Mouse (Mus musculus) midbrain, postnatal 0 days (tissue): ENCODE data around the gene Nanos3. TPM values are rescaled to one million over a fixed set of nuclear protein-coding genes. Genes with fewer than 3 reads are reported as not detected.

Source experiments
- ATAC-seq: fragments of 200-750 bp; cut with Nextera tagmentation; 2 replicates; pipeline ENCODE4 v1.8.0; 2017; ENCODE audit warnings: moderate number of reproducible peaks, mild to moderate bottlenecking, moderate TSS enrichment, moderate library complexity; ENCODE audit not compliant: low FRiP score
- DNase-seq: peaks from one replicate; pipeline ENCODE4 v3.0.0-alpha.2; 2015; ENCODE audit warnings: low spot score
- H3K27ac ChIP-seq: fragments of 300-500 bp; sonication (generic); 2 replicates; pipeline ENCODE4 v1.5.1; 2014; ENCODE audit warnings: low read depth, mild to moderate bottlenecking, low read length, mixed read lengths
- H3K27me3 ChIP-seq: fragments of 300-500 bp; sonication (generic); 2 replicates; pipeline ENCODE4 v1.6.1; 2014; ENCODE audit warnings: low read length, control low read depth, mixed read lengths; ENCODE audit not compliant: insufficient read depth
- H3K36me3 ChIP-seq: fragments of 300-500 bp; sonication (generic); 2 replicates; pipeline ENCODE4 v1.6.1; 2014; ENCODE audit warnings: low read length, control low read depth, mixed read lengths; ENCODE audit not compliant: insufficient read depth
- H3K4me1 ChIP-seq: fragments of 300-500 bp; sonication (generic); 2 replicates; pipeline ENCODE4 v1.6.1; 2014; ENCODE audit warnings: mild to moderate bottlenecking, control low read depth, antibody characterized with exemption, low read length, mixed read lengths; ENCODE audit not compliant: insufficient read depth
- H3K4me2 ChIP-seq: fragments of 300-500 bp; sonication (generic); 2 replicates; pipeline ENCODE4 v1.6.1; 2014; ENCODE audit warnings: low read depth, mild to moderate bottlenecking, low read length, mixed read lengths; ENCODE audit not compliant: poor library complexity, severe bottlenecking
- H3K4me3 ChIP-seq: fragments of 300-500 bp; sonication (generic); 2 replicates; pipeline ENCODE4 v1.5.1; 2014; ENCODE audit warnings: low read depth, mild to moderate bottlenecking, low read length, moderate library complexity
- H3K9ac ChIP-seq: fragments of 300-500 bp; sonication (generic); replicated peaks from 2 replicates; pipeline ENCODE4 v1.6.1; 2014; ENCODE audit warnings: mild to moderate bottlenecking, low read length, moderate library complexity, mixed read lengths; ENCODE audit not compliant: poor library complexity, severe bottlenecking
- H3K9me3 ChIP-seq: fragments of 300-500 bp; sonication (generic); 2 replicates; pipeline ENCODE4 v1.6.1; 2016; ENCODE audit warnings: low read length, control low read depth
- CTCF ChIP-seq: IDR thresholded peaks from 2 replicates; pipeline ENCODE4 v1.5.1; 2016; ENCODE audit warnings: antibody characterized with exemption, mild to moderate bottlenecking
- WGBS: fragments of 180-500 bp; shearing (Covaris S2); extraction: QIAGEN DNeasy Blood & Tissue Kit; methylation state at CpG from one replicate; pipeline ENCODE4 v1.1.7; 2014; 5-methylcytosine and 5-hydroxymethylcytosine counted together
- polyA plus RNA-seq: library from polyadenylated mRNA; unstranded; fragments of >200 nt; fragmentation: Nextera tagmentation; extraction: Ambion mirVana; gene quantifications from 2 replicates; pipeline ENCODE4 v1.2.1, GENCODE M21; 2015
- total RNA-seq: library from RNA; depleted of rRNA; stranded (reverse); fragments of >200 nt; gene quantifications from 2 replicates; pipeline ENCODE4 v1.2.3, GENCODE M21; 2014

The Nanos3 gene
- total and polyA plus RNA-seq, 2 experiments from 2014 or later: 0.27 to 15.3 TPM

GRCm38 (mm10) chr8:84147769-84148530 is 37.1 kb downstream of the Nanos3 start, which contains the start of the genes Cc2d1a and 4930432K21Rik:
Cc2d1a (minus strand) TSS chr8:84147936.
4930432K21Rik (plus strand) TSS chr8:84148025.
- WGBS: 16% methylated on average over 47 of the region's 49 CpGs
- peak; percentile 93 for ATAC-seq
- peak within 1 kb of the TSS; percentile 71 for H3K4me3 ChIP-seq

DNA sequence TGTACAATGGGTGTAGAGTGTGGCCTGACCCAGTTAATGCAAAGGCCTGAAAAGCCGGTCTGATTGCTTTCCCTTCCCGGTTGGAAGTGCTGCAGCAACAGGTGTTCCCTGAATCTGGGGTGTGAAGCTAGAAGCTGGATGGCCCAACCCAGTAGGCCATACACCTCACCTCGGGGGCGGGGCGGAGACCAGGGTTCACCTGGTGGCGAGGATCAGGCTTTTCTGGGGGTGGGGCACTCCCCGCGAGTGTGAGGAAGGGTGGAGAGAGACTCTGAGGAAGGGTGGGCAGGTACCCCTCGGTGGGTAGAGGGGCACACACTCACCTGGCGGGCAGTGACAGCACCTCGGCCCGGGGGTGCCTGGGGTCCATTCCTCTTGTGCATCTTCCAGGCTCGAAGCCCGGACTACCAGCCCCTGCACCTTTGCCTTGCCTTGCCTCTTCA is 37.7 kb downstream of the Nanos3 start:
- Histone ChIP-seq H3K36me3 (peaks cover 17% of the 10 kb centered on the region), H3K4me1 (peaks cover 13% of the 10 kb centered on the region; the same call in 1 of the 2 replicates), H3K4me3 (peak overlapping the region; percentile 71), H3K4me2 (peak overlapping the region; percentile 86), H3K9me3 (no peaks in the 10 kb centered on the region), H3K27me3 (no peaks in the 10 kb centered on the region), H3K9ac (peak overlapping the region; percentile 92), H3K27ac (peak overlapping the region; percentile 51)
- DNase-seq (no peak), ATAC-seq (peak; percentile 64)
- TF ChIP-seq CTCF: 0 out of 2 replicates have a peak, but pooled peaks have one; percentile 5
- 10% methylated on average over 13 of the region's 14 CpGs for WGBS

More at GRCm38 (mm10) chr8:84147769-84148530, 37.1 kb downstream of the Nanos3 start, which contains the start of the genes Cc2d1a and 4930432K21Rik:
- peak; percentile 98 for DNase-seq
- peaks cover 13% of the 10 kb centered on the region; the same call in 1 of the 2 replicates for H3K4me1 ChIP-seq
- TF ChIP-seq CTCF: no peak
- peak within 1 kb of the TSS; percentile 51 for H3K27ac ChIP-seq
- no peaks in the 10 kb centered on the region for H3K27me3 ChIP-seq
- peaks cover 12% of the 10 kb centered on the region for H3K36me3 ChIP-seq
- H3K9ac ChIP-seq: peak within 1 kb of the TSS; percentile 92
- peak within 1 kb of the TSS; percentile 86 for H3K4me2 ChIP-seq
- no peaks in the 10 kb centered on the region for H3K9me3 ChIP-seq

GRCm38 (mm10) chr8:84144636-84145245 is 40.3 kb downstream of the Nanos3 start:
- no peaks in the 10 kb centered on the region for H3K9me3 ChIP-seq
- H3K36me3 ChIP-seq: peaks cover 37% of the 10 kb centered on the region
- DNase-seq (no peak), ATAC-seq (no peak)
- 92% methylated on average over 8 of the region's 8 CpGs for WGBS
- TF ChIP-seq CTCF: no peak
- H3K4me1 ChIP-seq: peaks cover 13% of the 10 kb centered on the region; the same call in 1 of the 2 replicates
- H3K27me3 ChIP-seq: no peaks in the 10 kb centered on the region
- H3K4me3 ChIP-seq: no peak overlapping the region
- no peak overlapping the region for H3K27ac ChIP-seq
- no peak overlapping the region for H3K4me2 ChIP-seq
- no peak overlapping the region for H3K9ac ChIP-seq

GRCm38 (mm10) chr8:84140838-84141237 is 44.2 kb downstream of the Nanos3 start:
- Histone ChIP-seq H3K4me1 (no peaks in the 10 kb centered on the region), H3K36me3 (peaks cover 75% of the 10 kb centered on the region)
- 87% methylated on average over 4 of the region's 4 CpGs for WGBS

GRCm38 (mm10) chr8:84137848-84138247 is 47.2 kb downstream of the Nanos3 start:
- Histone ChIP-seq H3K9me3 (no peaks in the 10 kb centered on the region), H3K27me3 (no peaks in the 10 kb centered on the region), H3K27ac (no peak overlapping the region), H3K4me3 (no peak overlapping the region), H3K9ac (no peak overlapping the region), H3K4me1 (no peaks in the 10 kb centered on the region), H3K4me2 (no peak overlapping the region), H3K36me3 (peaks cover 92% of the 10 kb centered on the region)
- ATAC-seq: no peak
- no peak for TF ChIP-seq CTCF
- no peak for DNase-seq
- 93% methylated on average over 3 of the region's 3 CpGs for WGBS

More at GRCm38 (mm10) chr8:84140838-84141237, 44.2 kb downstream of the Nanos3 start:
- ATAC-seq (no peak), DNase-seq (no peak)
- no peak overlapping the region for H3K4me2 ChIP-seq
- H3K4me3 ChIP-seq: no peak overlapping the region
- H3K9ac ChIP-seq: no peak overlapping the region
- TF ChIP-seq CTCF: no peak
- no peaks in the 10 kb centered on the region for H3K9me3 ChIP-seq
- H3K27ac ChIP-seq: no peak overlapping the region
- H3K27me3 ChIP-seq: no peaks in the 10 kb centered on the region
